Mouse (Mus musculus): ENCODE measurements at regions not wholly inside any gene's neighbourhood (a gene's known extent, or its start where the extent isn't known, plus 50 kb on each side); places are given as distances from the start of the nearest gene placed in this dataset.

- TF ChIP-seq POLR2A (IDR thresholded peaks at IDR 0.05; ENCODE audit: borderline replicate concordance, extremely low read depth, insufficient read depth, insufficient read length, poor library complexity, severe bottlenecking): no peak
- no peak for TF ChIP-seq CTCF (IDR thresholded peaks at IDR 0.05; ENCODE audit: borderline replicate concordance, extremely low read depth, insufficient read depth, insufficient read length)
These were observed 60.9 kb upstream of the Nbea start for GRCm38 (mm10) chr3:56244370-56244769.

Data from brain, embryonic 14.5 days (tissue).